Mouse (Mus musculus): Measurements from ENCODE around the gene Vmn1r30. TPM values are rescaled to one million over a fixed set of nuclear protein-coding genes. Genes with fewer than 3 reads are reported as not detected.

Gene Vmn1r30
- not detected in 2 replicates for polyA plus RNA-seq (2012; rRNA removed)

DNA sequence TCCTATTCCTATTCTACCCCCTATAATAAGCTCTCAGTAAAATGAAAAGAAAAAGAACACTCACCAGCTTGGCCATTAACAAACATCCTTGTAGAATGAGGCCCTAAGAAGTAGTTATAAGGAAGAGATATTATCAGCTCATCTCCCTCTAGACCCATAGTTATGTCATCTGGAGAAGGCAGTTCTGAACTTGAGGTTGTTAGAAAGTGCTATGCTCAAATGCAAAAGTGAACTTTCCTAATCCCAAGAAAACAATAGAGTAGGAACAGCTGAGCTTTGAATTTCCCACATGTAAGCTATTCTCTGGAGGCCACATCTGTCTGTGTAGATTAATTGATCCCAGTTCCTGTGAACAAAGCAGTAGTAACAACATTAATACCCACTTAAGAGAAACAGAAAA, at the start of gene Vmn1r30:
Gene Vmn1r30 (minus strand): TSS at position 101 of the 400 bp plus-strand sequence.
- H3K27ac ChIP-seq (ENCODE audit: insufficient read depth, low read depth, low read length): no peak within 1 kb of the TSS
- H3K36me3 ChIP-seq (ENCODE audit: control insufficient read depth, insufficient read depth, low read length): no peaks in the 10 kb centered on the region
- DNase-seq: no peak
- no peaks in the 10 kb centered on the region for H3K4me1 ChIP-seq (ENCODE audit: control insufficient read depth, insufficient read depth, low read length)
- no peak for TF ChIP-seq CTCF (conservative IDR thresholded peaks at IDR 0.05; ENCODE audit: insufficient read depth, insufficient read length, low read depth, low read length)
- no peak for TF ChIP-seq POLR2A (IDR thresholded peaks at IDR 0.05; ENCODE audit: low read depth, low read length)
- no peaks in the 10 kb centered on the region for H3K27me3 ChIP-seq (replicated peaks; ENCODE audit: control insufficient read depth, insufficient read depth, low read length)
- H3K4me3 ChIP-seq (ENCODE audit: insufficient read depth, low read depth, low read length): no peak within 1 kb of the TSS

DNA sequence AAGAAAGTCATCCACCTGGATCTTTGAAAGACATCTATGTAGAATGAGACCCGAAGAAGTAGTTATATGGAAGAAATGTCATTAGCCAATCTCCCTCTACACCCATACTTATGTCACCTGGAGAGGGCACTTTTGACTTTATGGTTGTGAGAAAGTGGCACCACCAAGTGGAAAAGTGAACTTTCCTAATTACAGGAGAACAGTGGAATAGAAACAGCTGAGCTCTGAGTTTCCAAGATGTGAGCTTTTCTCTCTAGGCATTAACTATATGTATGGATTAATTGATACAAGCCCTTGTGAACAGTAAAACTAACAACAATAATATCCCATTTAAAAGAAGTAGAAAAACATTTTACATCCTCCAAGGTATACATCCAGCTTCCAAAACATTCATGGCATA, 32.0 kb upstream of the Vmn1r30 start, which contains the start of gene Vmn1r31:
Gene Vmn1r31 (minus strand): TSS at position 101 of the 400 bp plus-strand sequence.
- Histone ChIP-seq H3K36me3 (ENCODE audit: control insufficient read depth, insufficient read depth, low read length) (no peaks in the 10 kb centered on the region), H3K27me3 (replicated peaks; ENCODE audit: control insufficient read depth, insufficient read depth, low read length) (no peaks in the 10 kb centered on the region), H3K4me3 (ENCODE audit: insufficient read depth, low read depth, low read length) (no peak within 1 kb of the TSS), H3K4me1 (ENCODE audit: control insufficient read depth, insufficient read depth, low read length) (no peaks in the 10 kb centered on the region), H3K27ac (ENCODE audit: insufficient read depth, low read depth, low read length) (no peak within 1 kb of the TSS)
- TF ChIP-seq CTCF (conservative IDR thresholded peaks at IDR 0.05; ENCODE audit: insufficient read depth, insufficient read length, low read depth, low read length): no peak
- no peak for TF ChIP-seq POLR2A (IDR thresholded peaks at IDR 0.05; ENCODE audit: low read depth, low read length)
- WGBS: 85% methylated on average over 1 of the region's 1 CpGs
- DNase-seq: no peak

Other genes with a start within 250 kb of the Vmn1r30 start
- 0.08 and 0.09 TPM in 2 replicates for gene Vmn1r27, start 224.6 kb downstream of the Vmn1r30 start, polyA plus RNA-seq (2012; rRNA removed)
- not detected in 2 replicates for gene Vmn1r28, start 181.3 kb downstream of the Vmn1r30 start, polyA plus RNA-seq (2012; rRNA removed)
- not detected in 2 replicates for gene Vmn1r29, start 141.8 kb downstream of the Vmn1r30 start, polyA plus RNA-seq (2012; rRNA removed)
- gene Vmn1r31, start 31.9 kb upstream of the Vmn1r30 start, polyA plus RNA-seq (2012; rRNA removed): not detected in 2 replicates
- gene Abcg2, start 141.1 kb upstream of the Vmn1r30 start, polyA plus RNA-seq (2012; rRNA removed): 146 and 181 TPM in 2 replicates

Measured in kidney, adult 2 months (tissue).